Mouse (Mus musculus) regulatory T cell (primary cell): ENCODE results near the gene Hist2h3b.
"Not testable (repeated sequence)": the region's sequence is repeated elsewhere in the genome, so short reads cannot be mapped to it uniquely, and the experiment has no call there.

Source experiments
- in situ Hi-C: fragments of 300-600 bp; cut with MboI, MseI; formaldehyde crosslinking; loops from one replicate; pipeline ENCODE4 v1.15.1; 2025; ENCODE audit warnings: high pct_unique_total_duplicates

Gene Hist2h3b

GRCm38 (mm10) chr3:96238954-96239793 lies 29.3 kb upstream of the Hist2h3b start, which contains the start of gene Hist2h3c2:
Gene Hist2h3c2 (minus strand): TSS chr3:96239127.
- in situ Hi-C loops: not testable (repeated sequence)

GRCm38 (mm10) chr3:96239949-96240798 lies 28.3 kb upstream of the Hist2h3b start, which contains the start of gene Hist2h2aa2:
Gene Hist2h2aa2 (minus strand): TSS chr3:96240276.
- in situ Hi-C loops: not testable (repeated sequence)

- in situ Hi-C loops: no loop called here
These were observed 27.7 kb upstream of the Hist2h3b start for GRCm38 (mm10) chr3:96240799-96241197.

- in situ Hi-C loops: no loop called here
These were observed 24.4 kb upstream of the Hist2h3b start for GRCm38 (mm10) chr3:96243921-96244572.

GRCm38 (mm10) chr3:96245003-96245886 lies 23.2 kb upstream of the Hist2h3b start, which contains the start of gene Hist2h2aa1:
Gene Hist2h2aa1 (plus strand): TSS chr3:96245497.
- in situ Hi-C loops: not testable (repeated sequence)

- in situ Hi-C loops: not testable (repeated sequence)
These were observed 22.4 kb upstream of the Hist2h3b start for GRCm38 (mm10) chr3:96246018-96246417.

- in situ Hi-C loops: not testable (repeated sequence)
These were observed 22.0 kb upstream of the Hist2h3b start, which contains the start of gene Hist2h3c1 for GRCm38 (mm10) chr3:96246427-96246856. Gene Hist2h3c1 (plus strand): TSS chr3:96246685.

GRCm38 (mm10) chr3:96247356-96248140 lies 20.9 kb upstream of the Hist2h3b start:
- in situ Hi-C loops: no loop called here

- in situ Hi-C loops: no loop called here
These were observed 20.1 kb upstream of the Hist2h3b start for GRCm38 (mm10) chr3:96248141-96249033.

- in situ Hi-C loops: no loop called here
These were observed 19.5 kb upstream of the Hist2h3b start for GRCm38 (mm10) chr3:96249034-96249345.

GRCm38 (mm10) chr3:96250890-96251289 lies 17.6 kb upstream of the Hist2h3b start:
- in situ Hi-C loops: no loop called here

- in situ Hi-C loops: no loop called here
These were observed 16.7 kb upstream of the Hist2h3b start for GRCm38 (mm10) chr3:96251787-96252186.

- in situ Hi-C loops: no loop called here
These were observed 13.6 kb upstream of the Hist2h3b start for GRCm38 (mm10) chr3:96254683-96255355.

- in situ Hi-C loops: no loop called here
These were observed 12.4 kb upstream of the Hist2h3b start for GRCm38 (mm10) chr3:96255926-96256593.

- in situ Hi-C loops: no loop called here
These were observed 11.3 kb upstream of the Hist2h3b start for GRCm38 (mm10) chr3:96257190-96257589.

- in situ Hi-C loops: no loop called here
These were observed 8.2 kb upstream of the Hist2h3b start for GRCm38 (mm10) chr3:96260220-96260619.

GRCm38 (mm10) chr3:96261623-96262022 lies 6.8 kb upstream of the Hist2h3b start:
- in situ Hi-C loops: no loop called here
